Mouse (Mus musculus) layer of hippocampus, postnatal 25 days (tissue): ENCODE data around the gene Cd200r1. TPM values are rescaled to one million over a fixed set of nuclear protein-coding genes. Genes with fewer than 3 reads are reported as not detected.

ENCODE experiments used
- DNase-seq, 2 experiments: peaks; one replicate each; pipeline ENCODE4 v3.0.0; 2022; ENCODE audit warnings: mixed read lengths in 2 of 2, low spot score in 1 of 2; ENCODE audit errors: extremely low spot score in 1 of 2
- total RNA-seq, 2 experiments: library from RNA; stranded (reverse); gene quantifications; 2 replicates each; pipeline ENCODE4 v1.2.3; 2021

Gene Cd200r1
- under 1 TPM in 1 of 2 experiments, not detected in 1; 0.40 TPM for total RNA-seq

- DNase-seq: no peak
These were observed at the start of gene Cd200r1 for GRCm38 (mm10) chr16:44765555-44766319. Gene Cd200r1 (plus strand): TSS chr16:44765736.

GRCm38 (mm10) chr16:44716305-44717140 is 49.0 kb upstream of the Cd200r1 start:
- no peak for DNase-seq

- DNase-seq: no peak
These were observed 48.3 kb upstream of the Cd200r1 start for GRCm38 (mm10) chr16:44717141-44717634.

- no peak for DNase-seq
These were observed 47.7 kb upstream of the Cd200r1 start for GRCm38 (mm10) chr16:44717838-44718237.

GRCm38 (mm10) chr16:44719349-44719748 is 46.2 kb upstream of the Cd200r1 start:
- DNase-seq: no peak

GRCm38 (mm10) chr16:44720518-44720917 is 45.0 kb upstream of the Cd200r1 start:
- DNase-seq: no peak

- no peak for DNase-seq
These were observed 42.9 kb upstream of the Cd200r1 start for GRCm38 (mm10) chr16:44722666-44723065.

GRCm38 (mm10) chr16:44724083-44724787 is 41.3 kb upstream of the Cd200r1 start, which contains the start of gene Nepro:
Gene Nepro (plus strand): TSS chr16:44724301.
- peak; percentile 82 to 97 for DNase-seq

GRCm38 (mm10) chr16:44724847-44725246 is 40.7 kb upstream of the Cd200r1 start:
- no peak for DNase-seq

GRCm38 (mm10) chr16:44725286-44726223 is 40.0 kb upstream of the Cd200r1 start:
- DNase-seq: peak; percentile 45 to 73

- DNase-seq: no peak
These were observed 38.0 kb upstream of the Cd200r1 start for GRCm38 (mm10) chr16:44727525-44727924.

- no peak for DNase-seq
These were observed 31.5 kb upstream of the Cd200r1 start for GRCm38 (mm10) chr16:44734059-44734458.

GRCm38 (mm10) chr16:44735676-44736075 is 29.9 kb upstream of the Cd200r1 start:
- no peak for DNase-seq

- no peak for DNase-seq
These were observed 29.4 kb upstream of the Cd200r1 start for GRCm38 (mm10) chr16:44736118-44736517.

- DNase-seq: no peak
These were observed 22.8 kb upstream of the Cd200r1 start for GRCm38 (mm10) chr16:44742753-44743152.

GRCm38 (mm10) chr16:44745471-44745865 is 20.1 kb upstream of the Cd200r1 start:
- DNase-seq: no peak

GRCm38 (mm10) chr16:44745866-44746562 is 19.5 kb upstream of the Cd200r1 start, which contains the start of gene Gtpbp8:
Gene Gtpbp8 (minus strand): TSS chr16:44746363.
- DNase-seq: peak; percentile 78

GRCm38 (mm10) chr16:44748007-44748406 is 17.5 kb upstream of the Cd200r1 start:
- no peak for DNase-seq

GRCm38 (mm10) chr16:44757700-44758099 is 7.8 kb upstream of the Cd200r1 start:
- DNase-seq: no peak
